Mouse (Mus musculus): ENCODE results near the gene Kcnj14.

DNA sequence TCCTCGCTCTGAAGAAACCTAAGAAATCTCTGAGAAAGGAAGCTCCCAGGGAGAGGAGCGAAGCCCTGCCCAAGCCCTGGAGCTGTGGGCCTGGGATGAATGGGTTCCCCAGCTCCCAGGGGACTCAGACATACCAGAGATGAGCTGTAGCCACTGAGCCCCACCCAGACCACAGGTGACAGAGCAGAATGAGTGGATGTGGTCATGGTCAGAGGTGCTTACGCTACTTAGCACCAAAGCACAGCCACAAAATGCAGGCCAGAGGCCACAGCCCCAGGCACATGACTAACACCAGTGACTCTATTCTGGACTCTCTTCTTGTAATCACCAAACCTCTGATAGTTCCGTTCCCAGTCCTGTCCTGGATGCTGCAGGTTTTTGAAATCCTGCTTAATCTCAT lies 53.5 kb downstream of the Kcnj14 start:
- TF ChIP-seq TAL1 (IDR thresholded peaks at IDR 0.05; ENCODE audit: low read length) (no peak), GATA1 (IDR thresholded peaks at IDR 0.05; ENCODE audit: low read length) (no peak)

Measured in erythroblast, embryonic 14.5 days (primary cell).